8 mouse cellular contexts compared by ENCODE assay signal in genomic region chr5:29378298-29379036, GRCm38 (mm10). TPM values are rescaled to one million over a fixed set of nuclear protein-coding genes. Genes with fewer than 3 reads are reported as not detected.
A peak's percentile ranks its signal among the peaks of the same experiment; 100 is the strongest.
DNase-seq lines count a peak whose midpoint lies in the region; ATAC-seq and TF ChIP-seq lines count a peak whose summit lies in the region.

Gene Lmbr1 (minus strand): TSS chr5:29378390.

- H3K4me1 ChIP-seq in brown adipose tissue, adult 24 weeks (ENCODE audit: control insufficient read depth, insufficient read depth, insufficient read length, low read length) = peaks cover 2% of the 10 kb centered on the region; the same call in 1 of the 2 replicates
- peaks cover 14% of the 10 kb centered on the region for H3K4me1 ChIP-seq in heart, embryonic 12.5 days (replicated peaks)
- peaks cover 15% of the 10 kb centered on the region for H3K4me1 ChIP-seq in kidney, embryonic 16.5 days (ENCODE audit: insufficient read depth, low read length)

- under 1% methylated on average over 40 of the region's 40 CpGs for WGBS in heart, embryonic 12.5 days
- 1% methylated on average over 40 of the region's 40 CpGs for WGBS in kidney, embryonic 16.5 days

- DNase-seq in liver = peak; percentile 95
- DNase-seq in monocyte, adult 2 months (ENCODE audit: low read depth in 1 of 2, low spot score in 2 of 2) = peak; percentile 66 to 88
- DNase-seq in spleen, postnatal 14 days (ENCODE audit: low spot score in 2 of 2) = peak; percentile 83 to 93

- peak within 1 kb of the TSS; percentile 82 for H3K9ac ChIP-seq in heart, embryonic 12.5 days
- peak within 1 kb of the TSS; percentile 84 for H3K9ac ChIP-seq in kidney, embryonic 16.5 days (replicated peaks; ENCODE audit: low read length)

- H3K27me3 ChIP-seq in C2C12 (ENCODE audit: control insufficient read depth, insufficient read depth, insufficient read length) = no peaks in the 10 kb centered on the region
- no peaks in the 10 kb centered on the region for H3K27me3 ChIP-seq in heart, embryonic 12.5 days (replicated peaks)
- H3K27me3 ChIP-seq in kidney, embryonic 16.5 days (ENCODE audit: insufficient read depth, low read length) = no peaks in the 10 kb centered on the region

- peak within 1 kb of the TSS; percentile 48 for H3K4me3 ChIP-seq in C2C12 (ENCODE audit: insufficient read depth, poor library complexity, severe bottlenecking)
- H3K4me3 ChIP-seq in brown adipose tissue, adult 24 weeks (ENCODE audit: insufficient read depth, low read depth, low read length) = peak within 1 kb of the TSS; percentile 81
- H3K4me3 ChIP-seq in heart, embryonic 12.5 days = peak within 1 kb of the TSS; percentile 78
- peak within 1 kb of the TSS; percentile 89 for H3K4me3 ChIP-seq in kidney, embryonic 16.5 days (ENCODE audit: low read length)

- peak within 1 kb of the TSS; percentile 44 for H3ac ChIP-seq in C2C12 (ENCODE audit: control insufficient read depth, insufficient read length, low read depth)

- ATAC-seq in erythroid progenitor cell, adult 5-6 weeks (replicated peaks; ENCODE audit: low FRiP score, poor library complexity, severe bottlenecking) = peak; percentile 95
- peak; percentile 97 for ATAC-seq in heart, embryonic 12.5 days (ENCODE audit: insufficient number of reproducible peaks, low FRiP score)
- ATAC-seq in kidney, embryonic 16.5 days (ENCODE audit: low FRiP score, low TSS enrichment) = peak; percentile 98

- no peaks in the 10 kb centered on the region for H3K79me2 ChIP-seq in C2C12 (ENCODE audit: control insufficient read depth, insufficient read depth)

- H3K27ac ChIP-seq in brown adipose tissue, adult 24 weeks (replicated peaks; ENCODE audit: low read depth, low read length) = peak within 1 kb of the TSS; percentile 84
- peak within 1 kb of the TSS; percentile 17; the same call in 1 of the 2 replicates for H3K27ac ChIP-seq in heart, embryonic 12.5 days (ENCODE audit: poor library complexity, severe bottlenecking)
- H3K27ac ChIP-seq in kidney, embryonic 16.5 days (ENCODE audit: low read length) = peak within 1 kb of the TSS; percentile 83

- peak within 1 kb of the TSS; percentile 90 for H3K4me2 ChIP-seq in heart, embryonic 12.5 days
- peak within 1 kb of the TSS; percentile 88 for H3K4me2 ChIP-seq in kidney, embryonic 16.5 days (replicated peaks; ENCODE audit: low read depth, low read length)

- no peaks in the 10 kb centered on the region for H3K36me3 ChIP-seq in C2C12 (ENCODE audit: control insufficient read depth, insufficient read depth)
- H3K36me3 ChIP-seq in heart, embryonic 12.5 days = no peaks in the 10 kb centered on the region
- no peaks in the 10 kb centered on the region for H3K36me3 ChIP-seq in kidney, embryonic 16.5 days (ENCODE audit: insufficient read depth, low read length)

- H3K79me3 ChIP-seq in C2C12 (ENCODE audit: low read depth) = no peaks in the 10 kb centered on the region

- TF ChIP-seq CTCF in C2C12 (IDR thresholded peaks at IDR 0.05; ENCODE audit: control insufficient read depth, insufficient read depth, insufficient read length) = no peak

- no peaks in the 10 kb centered on the region for H3K9me3 ChIP-seq in heart, embryonic 12.5 days (replicated peaks)
- no peaks in the 10 kb centered on the region for H3K9me3 ChIP-seq in kidney, embryonic 16.5 days (ENCODE audit: low read length)

TF ChIP-seq in C2C12, 6 proteins besides CTCF, POLR2A, EP300 and RAD21:
- TF ChIP-seq MYOD1 (IDR thresholded peaks at IDR 0.05; ENCODE audit: control insufficient read depth, insufficient read length, low read depth) (no peak), MAX (IDR thresholded peaks at IDR 0.05) (no peak), USF1 (IDR thresholded peaks at IDR 0.05; ENCODE audit: low read depth) (no peak), MYOG (IDR thresholded peaks at IDR 0.05; ENCODE audit: control insufficient read depth, extremely low read depth, insufficient read length) (no peak), FOSL1 (IDR thresholded peaks at IDR 0.05; ENCODE audit: insufficient read depth, low read length, poor library complexity, severe bottlenecking) (no peak), CEBPB (IDR thresholded peaks at IDR 0.05; ENCODE audit: low read depth) (no peak)

RNA-seq across cellular contexts. Expression of gene Lmbr1, which starts in this region (rescaled TPM):
- 1.8 TPM for polyA plus RNA-seq in C2C12 (2012; fragmentation: generic; extraction: Trizol)
- polyA plus RNA-seq in brown adipose tissue, adult 24 weeks (2012; ENCODE audit: insufficient read depth, insufficient read length, missing spikeins) = 4.3 and 5.7 TPM in 2 replicates
- 0.42 TPM in 1 of 2 replicates, not detected in the other for total RNA-seq in erythroid progenitor cell, adult 5-6 weeks (2015; ENCODE audit: low replicate concordance)
- total RNA-seq in erythroid progenitor cell, adult 5-6 weeks (2017; ENCODE audit: low replicate concordance) = 1.5 and 2.0 TPM in 2 replicates
- polyA plus RNA-seq in heart, embryonic 12.5 days (2016; fragmentation: Nextera tagmentation; extraction: Ambion mirVana) = 14.0 and 14.3 TPM in 2 replicates
- polyA plus RNA-seq in kidney, embryonic 16.5 days (2015; fragmentation: Nextera tagmentation; extraction: Ambion mirVana) = 11.4 and 13.0 TPM in 2 replicates

Comparison
In these comparisons a context has a peak if more than half of its experiments do, and no peak if none do; other contexts are left out.
1. Peak in every context shown above with its lines: DNase-seq, ATAC-seq, H3K4me3 ChIP-seq and H3K27ac ChIP-seq.
2. H3K27ac ChIP-seq: peak in every context shown above with its lines; median percentile 84 in brown adipose tissue, adult 24 weeks; 83 in kidney, embryonic 16.5 days; 17 in heart, embryonic 12.5 days.